Mouse (Mus musculus): ENCODE data around the gene Sctr. TPM values are rescaled to one million over a fixed set of nuclear protein-coding genes. Genes with fewer than 3 reads are reported as not detected.

The Sctr gene
- polyA plus RNA-seq, 1 experiment: 0.96 TPM

- H3K27me3 ChIP-seq (ENCODE audit: control insufficient read depth, insufficient read depth, low read length): no peaks in the 10 kb centered on the region
- no peaks in the 10 kb centered on the region for H3K4me1 ChIP-seq (replicated peaks; ENCODE audit: control insufficient read depth, insufficient read depth, low read length)
- DNase-seq: no peak
- no peak overlapping the region for H3K4me3 ChIP-seq (ENCODE audit: control insufficient read depth, insufficient read depth, low read length)
- 86% methylated on average over 4 of the region's 4 CpGs for WGBS
- TF ChIP-seq POLR2A (IDR thresholded peaks at IDR 0.05; ENCODE audit: control insufficient read depth, extremely low read depth, insufficient read depth, low read length, poor library complexity): no peak
- no peak for TF ChIP-seq CTCF (IDR thresholded peaks at IDR 0.05; ENCODE audit: borderline replicate concordance, control insufficient read depth, extremely low read depth, insufficient read depth, low read length, poor library complexity)
- no peaks in the 10 kb centered on the region for H3K36me3 ChIP-seq (ENCODE audit: control insufficient read depth, insufficient read depth, low read length)
- H3K27ac ChIP-seq (ENCODE audit: control insufficient read depth, insufficient read depth, low read length): no peak overlapping the region
These were observed 31.6 kb upstream of the Sctr start for GRCm38 (mm10) chr1:119975141-119975540.

GRCm38 (mm10) chr1:119986555-119986954 is 20.1 kb upstream of the Sctr start:
- no peak overlapping the region for H3K27ac ChIP-seq (ENCODE audit: control insufficient read depth, insufficient read depth, low read length)
- H3K36me3 ChIP-seq (ENCODE audit: control insufficient read depth, insufficient read depth, low read length): no peaks in the 10 kb centered on the region
- TF ChIP-seq POLR2A (IDR thresholded peaks at IDR 0.05; ENCODE audit: control insufficient read depth, extremely low read depth, insufficient read depth, low read length, poor library complexity) (no peak), CTCF (IDR thresholded peaks at IDR 0.05; ENCODE audit: borderline replicate concordance, control insufficient read depth, extremely low read depth, insufficient read depth, low read length, poor library complexity) (no peak)
- no peaks in the 10 kb centered on the region for H3K27me3 ChIP-seq (ENCODE audit: control insufficient read depth, insufficient read depth, low read length)
- WGBS: 88% methylated on average over 5 of the region's 5 CpGs
- no peaks in the 10 kb centered on the region for H3K4me1 ChIP-seq (replicated peaks; ENCODE audit: control insufficient read depth, insufficient read depth, low read length)
- DNase-seq: no peak
- H3K4me3 ChIP-seq (ENCODE audit: control insufficient read depth, insufficient read depth, low read length): no peak overlapping the region

GRCm38 (mm10) chr1:119996798-119997581 is 9.7 kb upstream of the Sctr start, which contains the start of gene Cfap221:
Gene Cfap221, minus strand, starts transcription at chr1:119997234.
- DNase-seq: peak; percentile 19
- WGBS: 8% methylated on average over 30 of the region's 30 CpGs
- no peak within 1 kb of the TSS for H3K4me3 ChIP-seq (ENCODE audit: control insufficient read depth, insufficient read depth, low read length)
- H3K27me3 ChIP-seq (ENCODE audit: control insufficient read depth, insufficient read depth, low read length): no peaks in the 10 kb centered on the region
- no peak within 1 kb of the TSS for H3K27ac ChIP-seq (ENCODE audit: control insufficient read depth, insufficient read depth, low read length)
- no peaks in the 10 kb centered on the region for H3K36me3 ChIP-seq (ENCODE audit: control insufficient read depth, insufficient read depth, low read length)
- TF ChIP-seq CTCF (IDR thresholded peaks at IDR 0.05; ENCODE audit: borderline replicate concordance, control insufficient read depth, extremely low read depth, insufficient read depth, low read length, poor library complexity) (no peak), POLR2A (IDR thresholded peaks at IDR 0.05; ENCODE audit: control insufficient read depth, extremely low read depth, insufficient read depth, low read length, poor library complexity) (no peak)
- H3K4me1 ChIP-seq (replicated peaks; ENCODE audit: control insufficient read depth, insufficient read depth, low read length): peaks cover 6% of the 10 kb centered on the region

- Histone ChIP-seq H3K4me3 (ENCODE audit: control insufficient read depth, insufficient read depth, low read length) (no peak overlapping the region), H3K27ac (ENCODE audit: control insufficient read depth, insufficient read depth, low read length) (no peak overlapping the region), H3K27me3 (ENCODE audit: control insufficient read depth, insufficient read depth, low read length) (no peaks in the 10 kb centered on the region), H3K4me1 (replicated peaks; ENCODE audit: control insufficient read depth, insufficient read depth, low read length) (peaks cover 6% of the 10 kb centered on the region), H3K36me3 (ENCODE audit: control insufficient read depth, insufficient read depth, low read length) (no peaks in the 10 kb centered on the region)
- TF ChIP-seq CTCF (IDR thresholded peaks at IDR 0.05; ENCODE audit: borderline replicate concordance, control insufficient read depth, extremely low read depth, insufficient read depth, low read length, poor library complexity): no peak
- TF ChIP-seq POLR2A (IDR thresholded peaks at IDR 0.05; ENCODE audit: control insufficient read depth, extremely low read depth, insufficient read depth, low read length, poor library complexity): no peak
- DNase-seq: no peak
- 63% methylated on average over 5 of the region's 5 CpGs for WGBS
These were observed 9.1 kb upstream of the Sctr start for GRCm38 (mm10) chr1:119997644-119998043.

GRCm38 (mm10) chr1:120007851-120008588 is 1.3 kb downstream of the Sctr start:
- no peaks in the 10 kb centered on the region for H3K36me3 ChIP-seq (ENCODE audit: control insufficient read depth, insufficient read depth, low read length)
- 56% methylated on average over 11 of the region's 11 CpGs for WGBS
- H3K27me3 ChIP-seq (ENCODE audit: control insufficient read depth, insufficient read depth, low read length): peaks cover 6% of the 10 kb centered on the region; the same call in 1 of the 2 replicates
- TF ChIP-seq CTCF (IDR thresholded peaks at IDR 0.05; ENCODE audit: borderline replicate concordance, control insufficient read depth, extremely low read depth, insufficient read depth, low read length, poor library complexity): no peak
- TF ChIP-seq POLR2A (IDR thresholded peaks at IDR 0.05; ENCODE audit: control insufficient read depth, extremely low read depth, insufficient read depth, low read length, poor library complexity): no peak
- no peak for DNase-seq
- no peak overlapping the region for H3K27ac ChIP-seq (ENCODE audit: control insufficient read depth, insufficient read depth, low read length)
- no peak overlapping the region for H3K4me3 ChIP-seq (ENCODE audit: control insufficient read depth, insufficient read depth, low read length)
- H3K4me1 ChIP-seq (replicated peaks; ENCODE audit: control insufficient read depth, insufficient read depth, low read length): no peaks in the 10 kb centered on the region

GRCm38 (mm10) chr1:120012638-120013037 is 5.9 kb downstream of the Sctr start:
- Histone ChIP-seq H3K27me3 (ENCODE audit: control insufficient read depth, insufficient read depth, low read length) (no peaks in the 10 kb centered on the region; the same call in 1 of the 2 replicates), H3K4me3 (ENCODE audit: control insufficient read depth, insufficient read depth, low read length) (no peak overlapping the region), H3K36me3 (ENCODE audit: control insufficient read depth, insufficient read depth, low read length) (no peaks in the 10 kb centered on the region), H3K4me1 (replicated peaks; ENCODE audit: control insufficient read depth, insufficient read depth, low read length) (no peaks in the 10 kb centered on the region), H3K27ac (ENCODE audit: control insufficient read depth, insufficient read depth, low read length) (no peak overlapping the region)
- whole genome bisulfite sequencing: 93% methylated on average over 12 of the region's 12 CpGs
- no peak for DNase-seq
- TF ChIP-seq CTCF (IDR thresholded peaks at IDR 0.05; ENCODE audit: borderline replicate concordance, control insufficient read depth, extremely low read depth, insufficient read depth, low read length, poor library complexity) (no peak), POLR2A (IDR thresholded peaks at IDR 0.05; ENCODE audit: control insufficient read depth, extremely low read depth, insufficient read depth, low read length, poor library complexity) (no peak)

Data from thymus, adult 2 months (tissue).